Mouse (Mus musculus): ENCODE measurements at regions not wholly inside any gene's neighbourhood (a gene's known extent, or its start where the extent isn't known, plus 50 kb on each side); places are given as distances from the start of the nearest gene placed in this dataset.

- no peak for TF ChIP-seq EP300 (IDR thresholded peaks at IDR 0.05; ENCODE audit: insufficient read depth, low read depth, low read length)
- TF ChIP-seq CTCF (IDR thresholded peaks at IDR 0.05; ENCODE audit: low read depth, low read length): no peak
Measured at GRCm38 (mm10) chr5:146678775-146679170, 93.7 kb upstream of the Gpr12 start.

Measured in ES-Bruce4 (cell line).